Mouse (Mus musculus): Measurements from ENCODE around the gene Esr2.
A peak's percentile ranks its signal among the peaks of the same experiment; 100 is the strongest.
"Not testable (repeated sequence)": the region's sequence is repeated elsewhere in the genome, so short reads cannot be mapped to it uniquely, and the experiment has no call there.

Gene Esr2

GRCm38 (mm10) chr12:76152389-76152788 is 24.7 kb downstream of the Esr2 start:
- peak; percentile 26 for DNase-seq (ENCODE audit: extremely low spot score, low spot score)

GRCm38 (mm10) chr12:76136701-76137100 is 40.4 kb downstream of the Esr2 start:
- DNase-seq (ENCODE audit: extremely low spot score, low spot score), result no peak

GRCm38 (mm10) chr12:76133081-76133480 is 44.0 kb downstream of the Esr2 start:
- not testable (repeated sequence) for DNase-seq (ENCODE audit: extremely low spot score, low spot score)

- DNase-seq (ENCODE audit: extremely low spot score, low spot score), result no peak
Measured at GRCm38 (mm10) chr12:76132591-76132990, 44.5 kb downstream of the Esr2 start.

GRCm38 (mm10) chr12:76130891-76131290 is 46.2 kb downstream of the Esr2 start:
- DNase-seq (ENCODE audit: extremely low spot score, low spot score), result no peak

GRCm38 (mm10) chr12:76130281-76130680 is 46.8 kb downstream of the Esr2 start:
- no peak for DNase-seq (ENCODE audit: extremely low spot score, low spot score)

GRCm38 (mm10) chr12:76128831-76129230 is 48.2 kb downstream of the Esr2 start:
- DNase-seq (ENCODE audit: extremely low spot score, low spot score), result no peak

GRCm38 (mm10) chr12:76128306-76128705 is 48.8 kb downstream of the Esr2 start:
- DNase-seq (ENCODE audit: extremely low spot score, low spot score), result no peak

- no peak for DNase-seq (ENCODE audit: extremely low spot score, low spot score)
Measured at GRCm38 (mm10) chr12:76123223-76123622, 53.8 kb downstream of the Esr2 start.

GRCm38 (mm10) chr12:76117632-76118153 is 59.4 kb downstream of the Esr2 start:
- no peak for DNase-seq (ENCODE audit: extremely low spot score, low spot score)

GRCm38 (mm10) chr12:76116577-76116976 is 60.5 kb downstream of the Esr2 start:
- DNase-seq (ENCODE audit: extremely low spot score, low spot score), result no peak

GRCm38 (mm10) chr12:76111046-76111445 is 66.0 kb downstream of the Esr2 start:
- no peak for DNase-seq (ENCODE audit: extremely low spot score, low spot score)

- no peak for DNase-seq (ENCODE audit: extremely low spot score, low spot score)
Measured at GRCm38 (mm10) chr12:76109646-76110405, 67.2 kb downstream of the Esr2 start.

- no peak for DNase-seq (ENCODE audit: extremely low spot score, low spot score)
Measured at GRCm38 (mm10) chr12:76104596-76105351, 72.3 kb downstream of the Esr2 start.

GRCm38 (mm10) chr12:76102621-76103020 is 74.4 kb downstream of the Esr2 start:
- no peak for DNase-seq (ENCODE audit: extremely low spot score, low spot score)

- peak; percentile 47 for DNase-seq (ENCODE audit: extremely low spot score, low spot score)
Measured at GRCm38 (mm10) chr12:76095117-76096035, 81.7 kb downstream of the Esr2 start.

- no peak for DNase-seq (ENCODE audit: extremely low spot score, low spot score)
Measured at GRCm38 (mm10) chr12:76093613-76094588, 83.2 kb downstream of the Esr2 start.

- DNase-seq (ENCODE audit: extremely low spot score, low spot score), result no peak
Measured at GRCm38 (mm10) chr12:76092789-76093466, 84.1 kb downstream of the Esr2 start.

- no peak for DNase-seq (ENCODE audit: extremely low spot score, low spot score)
Measured at GRCm38 (mm10) chr12:76087025-76087424, 90.0 kb downstream of the Esr2 start.

All from neural tube, embryonic 10.5 days (tissue).